Mouse (Mus musculus) liver, embryonic 11.5 days (tissue): ENCODE data around the gene Apol6. TPM values are rescaled to one million over a fixed set of nuclear protein-coding genes. Genes with fewer than 3 reads are reported as not detected.
A peak's percentile ranks its signal among the peaks of the same experiment; 100 is the strongest.

ENCODE experiments used
- ATAC-seq: fragments of 200-750 bp; cut with Nextera tagmentation; replicated peaks from 2 replicates; pipeline ENCODE4 v1.8.0; 2017; ENCODE audit warnings: moderate number of reproducible peaks, mild to moderate bottlenecking, moderate TSS enrichment, moderate library complexity; ENCODE audit not compliant: low FRiP score
- DNase-seq: peaks from one replicate; pipeline ENCODE4 v3.0.0-alpha.2; 2017; ENCODE audit warnings: low spot score
- H3K27ac ChIP-seq: fragments of 300-500 bp; sonication (generic); 2 replicates; pipeline ENCODE4 v1.5.1; 2014; ENCODE audit warnings: mild to moderate bottlenecking, low read depth, low read length, control low read depth
- H3K27me3 ChIP-seq: fragments of 300-500 bp; sonication (generic); replicated peaks from 2 replicates; pipeline ENCODE4 v1.6.1; 2014; ENCODE audit warnings: low read length, mixed read lengths; ENCODE audit not compliant: control insufficient read depth, insufficient read depth
- H3K36me3 ChIP-seq: fragments of 300-500 bp; sonication (generic); 2 replicates; pipeline ENCODE4 v1.6.1; 2014; ENCODE audit warnings: mild to moderate bottlenecking, low read length, moderate library complexity, mixed read lengths; ENCODE audit not compliant: control insufficient read depth, insufficient read depth
- H3K4me1 ChIP-seq: fragments of 300-500 bp; sonication (generic); replicated peaks from 2 replicates; pipeline ENCODE4 v1.6.1; 2014; ENCODE audit warnings: low read length, mixed read lengths; ENCODE audit not compliant: control insufficient read depth, insufficient read depth
- H3K4me2 ChIP-seq: fragments of 300-500 bp; sonication (generic); 2 replicates; pipeline ENCODE4 v1.6.1; 2014; ENCODE audit warnings: mild to moderate bottlenecking, control low read depth, moderate library complexity
- H3K4me3 ChIP-seq: fragments of 300-500 bp; sonication (generic); 2 replicates; pipeline ENCODE4 v1.5.1; 2014; ENCODE audit warnings: low read depth, low read length, control low read depth
- H3K9ac ChIP-seq: fragments of 300-500 bp; sonication (generic); 2 replicates; pipeline ENCODE4 v1.6.1; 2014; ENCODE audit warnings: low read depth, low read length, control low read depth
- H3K9me3 ChIP-seq: fragments of 300-500 bp; sonication (generic); 2 replicates; pipeline ENCODE4 v1.6.1; 2016; ENCODE audit warnings: low read length, inconsistent platforms, mixed read lengths; ENCODE audit not compliant: control insufficient read depth
- WGBS: fragments of 180-500 bp; shearing (Covaris S2); extraction: QIAGEN DNeasy Blood & Tissue Kit; methylation state at CpG from one replicate; pipeline ENCODE4 v1.1.7; 2014; 5-methylcytosine and 5-hydroxymethylcytosine counted together
- polyA plus RNA-seq: library from polyadenylated mRNA; unstranded; fragments of >200 nt; fragmentation: Nextera tagmentation; extraction: Ambion mirVana; gene quantifications from 2 replicates; pipeline ENCODE4 v1.2.1, GENCODE M21; 2014

Apol6 gene
- polyA plus RNA-seq, 1 experiment from 2014 or later, result not detected

DNA sequence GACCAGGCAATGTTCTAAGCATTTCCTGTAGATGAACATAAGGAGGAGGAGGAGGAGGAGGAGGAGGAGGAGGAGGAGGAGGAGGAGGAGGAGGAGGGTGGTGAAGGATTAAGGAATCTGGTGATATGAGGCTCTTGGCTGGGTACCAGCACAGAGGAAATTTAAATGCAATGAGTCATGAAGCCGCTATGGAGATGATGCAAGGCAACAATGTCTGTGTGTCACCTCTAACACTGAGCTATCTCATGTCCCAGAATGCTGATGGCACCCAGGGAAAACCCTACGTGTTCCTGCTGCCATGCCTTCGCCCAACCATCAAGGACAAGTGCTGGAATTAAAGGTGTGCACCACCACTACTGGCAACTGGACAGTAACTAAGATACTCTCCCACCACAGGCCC lies 24.5 kb downstream of the Apol6 start:
- DNase-seq (no peak), ATAC-seq (no peak)
- Histone ChIP-seq H3K4me3 (no peak overlapping the region), H3K4me1 (peaks cover 2% of the 10 kb centered on the region; the same call in 1 of the 2 replicates), H3K27me3 (no peaks in the 10 kb centered on the region), H3K9ac (no peak overlapping the region), H3K36me3 (no peaks in the 10 kb centered on the region), H3K4me2 (no peak overlapping the region), H3K9me3 (no peaks in the 10 kb centered on the region), H3K27ac (no peak overlapping the region)
- WGBS, result 63% methylated on average over 3 of the region's 3 CpGs

DNA sequence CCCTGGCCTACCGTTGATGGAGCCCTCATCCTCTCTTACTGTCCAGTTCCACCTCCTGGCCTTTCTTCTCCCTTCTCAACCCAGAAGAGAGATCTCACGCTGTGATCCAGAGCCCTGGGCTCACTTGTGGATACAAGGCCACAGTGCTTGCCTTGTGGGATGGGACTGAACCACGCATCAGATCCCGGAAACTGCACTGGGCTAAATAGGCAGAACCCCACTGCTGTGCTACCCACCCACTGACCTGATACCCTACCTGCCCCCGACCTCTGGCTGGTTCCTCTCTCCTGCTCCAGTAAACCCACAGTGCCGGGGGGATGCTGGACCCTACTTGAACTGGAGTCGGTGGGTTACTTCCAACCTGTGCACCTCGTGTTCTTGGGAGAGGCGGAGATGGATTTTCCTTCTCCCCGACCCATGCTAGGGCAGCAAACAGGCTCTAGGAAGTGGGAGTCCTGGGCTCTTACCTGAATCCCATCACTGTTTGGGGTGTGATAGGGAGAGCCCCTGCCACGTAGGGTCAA lies 26.3 kb downstream of the Apol6 start:
- H3K9me3 ChIP-seq, result no peaks in the 10 kb centered on the region
- peaks cover 2% of the 10 kb centered on the region; the same call in 1 of the 2 replicates for H3K4me1 ChIP-seq
- no peaks in the 10 kb centered on the region for H3K36me3 ChIP-seq
- no peak overlapping the region for H3K4me3 ChIP-seq
- no peak overlapping the region for H3K27ac ChIP-seq
- no peaks in the 10 kb centered on the region for H3K27me3 ChIP-seq
- ATAC-seq (no peak), DNase-seq (no peak)
- WGBS, result 83% methylated on average over 11 of the region's 11 CpGs
- no peak overlapping the region for H3K4me2 ChIP-seq
- H3K9ac ChIP-seq, result no peak overlapping the region

DNA sequence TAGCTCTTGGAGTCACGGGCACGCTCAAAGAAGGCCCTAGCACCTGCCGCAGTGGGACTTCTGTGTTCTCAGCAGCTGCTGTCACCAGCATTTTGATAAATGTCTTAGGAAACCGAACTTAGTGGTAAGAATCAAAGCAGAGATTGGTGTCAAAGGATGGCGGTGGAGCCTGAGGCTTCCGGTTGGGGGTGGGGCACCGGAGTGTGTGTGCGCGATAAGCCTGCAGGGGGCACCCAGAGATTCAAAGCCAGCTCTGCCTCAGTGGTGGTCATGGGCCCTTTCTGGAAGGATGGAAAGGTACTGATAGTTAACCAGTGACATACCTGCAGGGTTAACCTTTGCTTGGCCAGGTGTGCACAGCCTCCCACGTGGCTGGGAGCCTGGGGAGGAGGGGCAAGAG lies 27.0 kb downstream of the Apol6 start:
- DNase-seq (peak; percentile 56), ATAC-seq (no peak)
- H3K4me1 ChIP-seq, result peaks cover 2% of the 10 kb centered on the region; the same call in 1 of the 2 replicates
- no peaks in the 10 kb centered on the region for H3K9me3 ChIP-seq
- peaks cover under 1% of the 10 kb centered on the region; the same call in 1 of the 2 replicates for H3K36me3 ChIP-seq
- no peak overlapping the region for H3K4me2 ChIP-seq
- H3K27ac ChIP-seq, result no peak overlapping the region
- no peak overlapping the region for H3K9ac ChIP-seq
- no peak overlapping the region for H3K4me3 ChIP-seq
- H3K27me3 ChIP-seq, result no peaks in the 10 kb centered on the region
- 9% methylated on average over 10 of the region's 10 CpGs for WGBS

- no peak overlapping the region for H3K4me3 ChIP-seq
- ATAC-seq, result no peak
- H3K9ac ChIP-seq, result no peak overlapping the region
- no peaks in the 10 kb centered on the region for H3K9me3 ChIP-seq
- no peak overlapping the region for H3K27ac ChIP-seq
- peaks cover 2% of the 10 kb centered on the region; the same call in 1 of the 2 replicates for H3K4me1 ChIP-seq
- H3K4me2 ChIP-seq, result no peak overlapping the region
- peaks cover 4% of the 10 kb centered on the region; the same call in 1 of the 2 replicates for H3K36me3 ChIP-seq
- no peak for DNase-seq
- 75% methylated on average over 4 of the region's 4 CpGs for WGBS
- H3K27me3 ChIP-seq, result no peaks in the 10 kb centered on the region
Observed at GRCm38 (mm10) chr15:77072556-77073163, 28.1 kb downstream of the Apol6 start.

- no peak for DNase-seq
- Histone ChIP-seq H3K4me2 (no peak overlapping the region), H3K9me3 (no peaks in the 10 kb centered on the region), H3K9ac (no peak overlapping the region), H3K36me3 (peaks cover 10% of the 10 kb centered on the region; the same call in 1 of the 2 replicates), H3K27me3 (no peaks in the 10 kb centered on the region), H3K4me3 (no peak overlapping the region), H3K27ac (no peak overlapping the region), H3K4me1 (peaks cover 2% of the 10 kb centered on the region; the same call in 1 of the 2 replicates)
- ATAC-seq, result no peak
- WGBS, result 78% methylated on average over 3 of the region's 3 CpGs
Observed at GRCm38 (mm10) chr15:77076523-77076922, 32.0 kb downstream of the Apol6 start.

DNA sequence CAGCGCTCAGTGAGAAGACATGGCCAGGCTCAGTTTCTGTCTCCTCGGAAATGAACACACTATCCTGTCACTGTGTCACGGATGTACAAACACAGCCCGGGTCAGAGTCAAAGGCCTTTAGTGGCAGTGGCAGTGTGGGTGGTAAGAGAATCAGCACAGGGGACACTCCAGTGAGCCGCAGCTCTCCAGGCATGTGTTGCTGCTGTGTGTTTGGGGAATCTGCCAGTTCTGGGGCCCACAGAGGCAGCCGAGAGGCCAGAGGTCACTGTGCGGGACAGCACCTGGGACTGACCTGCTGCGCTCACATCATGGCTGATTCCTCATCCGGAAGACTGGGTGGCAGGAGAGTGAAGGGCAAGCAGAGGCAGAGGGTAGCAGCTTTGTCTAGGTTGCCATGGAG lies 33.4 kb downstream of the Apol6 start:
- Histone ChIP-seq H3K4me1 (no peaks in the 10 kb centered on the region), H3K4me2 (no peak overlapping the region), H3K27ac (no peak overlapping the region), H3K9me3 (no peaks in the 10 kb centered on the region), H3K36me3 (peaks cover 13% of the 10 kb centered on the region; the same call in 1 of the 2 replicates), H3K9ac (no peak overlapping the region), H3K4me3 (no peak overlapping the region), H3K27me3 (no peaks in the 10 kb centered on the region)
- ATAC-seq (no peak), DNase-seq (no peak)
- 86% methylated on average over 9 of the region's 9 CpGs for WGBS

GRCm38 (mm10) chr15:77078786-77079185 lies 34.3 kb downstream of the Apol6 start:
- Histone ChIP-seq H3K4me3 (no peak overlapping the region), H3K27ac (no peak overlapping the region), H3K9ac (no peak overlapping the region), H3K27me3 (no peaks in the 10 kb centered on the region), H3K4me1 (no peaks in the 10 kb centered on the region), H3K4me2 (no peak overlapping the region), H3K36me3 (peaks cover 13% of the 10 kb centered on the region; the same call in 1 of the 2 replicates), H3K9me3 (no peaks in the 10 kb centered on the region)
- WGBS, result 75% methylated on average over 3 of the region's 3 CpGs
- DNase-seq (no peak), ATAC-seq (no peak)

- no peak overlapping the region for H3K9ac ChIP-seq
- no peak for ATAC-seq
- whole genome bisulfite sequencing, result 80% methylated on average over 14 of the region's 14 CpGs
Observed at GRCm38 (mm10) chr15:77079256-77079822, 34.8 kb downstream of the Apol6 start.

More at GRCm38 (mm10) chr15:77079256-77079822, 34.8 kb downstream of the Apol6 start:
- Histone ChIP-seq H3K4me1 (no peaks in the 10 kb centered on the region), H3K27me3 (no peaks in the 10 kb centered on the region), H3K36me3 (peaks cover 13% of the 10 kb centered on the region; the same call in 1 of the 2 replicates), H3K27ac (no peak overlapping the region), H3K4me3 (no peak overlapping the region), H3K4me2 (no peak overlapping the region), H3K9me3 (no peaks in the 10 kb centered on the region)
- no peak for DNase-seq
